Mouse (Mus musculus) inflammation-experienced regulatory T-cells, adult 16 weeks (primary cell): ENCODE results near the gene Gm28230. TPM values are rescaled to one million over a fixed set of nuclear protein-coding genes. Genes with fewer than 3 reads are reported as not detected.

Experiments
- polyA plus RNA-seq: library from polyadenylated mRNA; unstranded; fragments of 100-300 nt; shearing (Covaris generic); gene quantifications from one replicate; pipeline ENCODE4 v1.2.1, GENCODE M21; 2017

The Gm28230 gene
- not detected for polyA plus RNA-seq

DNA sequence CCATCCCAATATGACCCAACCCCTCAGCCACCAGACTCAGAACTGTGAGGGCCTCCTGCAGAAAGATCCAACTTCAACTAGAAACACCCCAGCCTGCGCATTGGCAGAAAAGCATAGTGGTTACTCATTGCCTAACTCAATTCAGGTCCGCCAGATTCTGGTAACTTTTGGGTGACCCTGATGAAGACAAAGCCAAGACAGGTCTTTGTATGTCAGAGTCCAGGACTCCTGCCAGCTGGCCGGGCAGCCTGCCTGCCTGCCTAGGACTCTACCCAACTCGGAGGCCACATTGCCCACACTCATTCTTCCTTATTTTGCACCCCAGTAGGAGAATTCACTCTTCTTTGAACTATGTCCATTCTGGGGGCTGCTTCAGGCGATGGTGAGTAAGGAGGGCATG is at the start of gene Gm28230:
Gene Gm28230 (plus strand): TSS at position 178 of the 400 bp plus-strand sequence.

DNA sequence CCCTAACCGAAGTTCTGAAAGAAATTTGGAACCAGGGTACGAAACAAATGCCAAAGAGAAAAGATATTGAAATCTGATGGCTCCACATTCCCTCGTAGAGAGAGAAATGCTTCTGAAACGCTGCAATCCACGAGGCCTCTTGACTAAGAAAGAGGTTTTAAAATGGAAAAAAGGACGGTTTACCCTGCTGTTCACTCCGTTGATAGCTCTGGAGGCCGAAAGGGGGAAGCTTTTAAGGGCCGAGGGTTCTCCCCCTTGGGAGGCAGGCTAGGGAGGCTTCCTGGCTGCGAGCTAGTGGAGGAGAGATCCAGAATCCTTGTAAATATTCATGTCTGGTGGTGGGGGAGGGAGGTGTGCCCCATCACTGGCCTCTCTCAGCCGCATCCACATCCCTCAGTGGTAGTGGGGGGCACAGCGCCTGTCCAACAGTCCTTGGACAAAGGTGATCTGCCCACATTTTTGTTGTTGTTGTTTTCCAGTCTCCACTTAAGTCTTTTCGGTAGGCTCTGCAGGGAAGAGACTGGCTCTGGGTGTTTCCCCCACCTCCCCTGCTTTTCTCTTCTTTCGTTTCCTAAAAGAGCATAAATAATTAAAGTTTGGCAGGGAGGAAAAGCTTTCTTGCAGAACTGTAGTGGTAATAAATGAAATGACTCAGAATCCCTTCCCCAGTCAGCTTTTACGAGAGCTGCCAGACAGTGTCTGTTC is 47.5 kb upstream of the Gm28230 start, which contains the start of gene Hoxd11:
Gene Hoxd11 (plus strand): TSS at position 667 of the 705 bp plus-strand sequence.

DNA sequence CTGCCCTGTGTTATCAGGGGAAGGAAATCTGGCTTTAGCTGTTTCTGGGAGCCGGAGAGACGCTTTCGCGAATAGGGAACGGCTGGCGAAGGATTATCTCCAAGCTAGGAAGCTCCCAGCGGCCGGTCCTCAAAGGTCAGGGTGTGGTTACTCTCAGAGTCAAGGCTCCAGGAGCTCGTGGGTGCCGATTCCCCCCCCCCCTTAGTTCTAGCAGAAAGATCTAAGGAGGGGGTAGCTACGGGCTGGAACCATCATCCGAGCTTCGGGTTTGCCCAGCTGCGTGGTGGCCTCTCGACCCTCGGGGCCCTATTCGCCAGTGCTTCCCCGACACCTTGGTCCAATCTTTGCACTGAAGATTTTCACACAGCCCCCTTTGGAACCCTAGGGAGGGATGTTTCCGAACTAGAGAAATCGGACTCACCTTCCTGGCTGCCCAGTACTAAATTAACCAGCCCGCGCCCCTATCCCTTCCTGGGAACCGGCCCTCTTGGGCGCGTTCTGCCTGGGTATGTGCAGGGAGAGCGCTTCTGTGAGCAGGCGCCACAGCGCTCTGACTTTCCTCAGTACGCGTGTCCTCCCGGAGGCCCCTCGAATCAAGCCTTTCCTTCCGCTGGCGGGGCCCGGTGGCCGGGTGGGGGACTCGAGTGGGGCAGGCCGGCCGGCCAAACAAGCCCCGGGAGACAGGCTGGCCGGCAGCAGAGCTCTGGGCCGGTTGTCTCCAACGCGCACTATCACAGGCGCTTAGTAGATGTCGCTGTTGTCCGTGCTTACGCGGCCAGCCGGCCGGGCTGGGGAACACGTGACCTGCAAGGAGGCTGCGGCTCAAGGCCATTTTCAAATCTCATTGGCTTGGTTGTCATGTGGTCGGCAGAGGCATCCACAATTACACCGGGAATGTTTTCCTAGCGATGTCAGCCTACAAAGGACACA is 35.2 kb upstream of the Gm28230 start, which contains the start of gene Hoxd10:
Gene Hoxd10 (plus strand): TSS at position 903 of the 930 bp plus-strand sequence.

DNA sequence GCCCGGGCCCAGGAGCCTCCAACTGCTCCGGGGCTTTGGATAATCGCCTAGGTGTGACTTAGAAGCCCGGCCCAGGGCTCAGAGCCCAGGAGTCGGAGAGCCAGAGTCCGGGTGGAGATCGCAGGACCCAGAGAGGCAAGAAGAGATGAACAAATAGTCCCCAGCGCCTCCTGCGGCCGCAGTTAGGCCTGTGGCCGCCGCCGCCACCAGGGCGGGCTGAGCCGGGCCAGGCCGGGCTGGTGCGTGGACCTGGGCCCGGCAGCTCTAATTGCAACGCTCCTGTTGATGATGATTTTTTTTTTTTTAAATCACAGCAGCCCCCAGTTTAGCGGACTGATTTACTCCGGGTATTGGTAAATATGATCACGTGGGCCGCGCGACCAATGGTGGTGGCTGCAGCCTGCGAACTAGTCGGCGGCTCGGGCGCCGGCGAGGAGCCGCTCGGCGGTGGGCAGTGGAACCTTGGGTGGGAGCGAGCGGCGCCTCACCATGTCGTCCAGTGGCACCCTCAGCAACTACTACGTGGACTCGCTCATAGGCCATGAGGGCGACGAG is 28.9 kb upstream of the Gm28230 start, which contains the start of gene Hoxd9:
Gene Hoxd9 (plus strand): TSS at position 161 of the 555 bp plus-strand sequence.

DNA sequence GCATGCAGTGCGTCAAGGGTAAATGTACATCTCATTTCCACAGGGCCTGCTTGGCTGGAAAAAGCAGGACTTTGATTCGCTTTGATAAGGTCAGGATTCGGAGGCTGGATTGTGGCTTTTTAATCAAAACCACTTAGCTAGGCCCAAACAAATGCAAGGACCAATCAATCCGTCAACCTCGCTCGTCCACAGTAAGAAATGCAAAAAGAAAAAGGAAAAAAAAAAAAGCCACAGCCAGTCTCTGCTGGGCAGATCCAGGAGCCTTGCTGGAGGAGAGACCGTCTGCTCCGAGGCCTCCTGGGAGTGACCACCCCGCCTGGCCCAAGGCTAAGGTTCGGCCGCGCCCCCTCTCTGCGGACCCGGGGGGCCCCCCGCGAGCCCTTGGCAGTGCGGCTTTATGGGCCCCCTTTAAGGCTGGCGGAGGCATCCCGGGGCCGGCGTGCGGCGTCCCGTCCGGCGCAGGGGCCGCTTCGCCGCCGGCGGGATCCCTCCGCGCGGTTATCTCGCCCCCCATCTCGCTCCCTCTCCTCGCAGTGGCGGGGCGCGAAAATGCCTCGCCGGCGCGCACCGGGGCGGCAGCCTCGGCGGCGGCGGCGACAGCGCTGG is 22.0 kb upstream of the Gm28230 start, which contains the start of gene Hoxd8:
Gene Hoxd8 (plus strand): TSS at position 223 of the 606 bp plus-strand sequence.

DNA sequence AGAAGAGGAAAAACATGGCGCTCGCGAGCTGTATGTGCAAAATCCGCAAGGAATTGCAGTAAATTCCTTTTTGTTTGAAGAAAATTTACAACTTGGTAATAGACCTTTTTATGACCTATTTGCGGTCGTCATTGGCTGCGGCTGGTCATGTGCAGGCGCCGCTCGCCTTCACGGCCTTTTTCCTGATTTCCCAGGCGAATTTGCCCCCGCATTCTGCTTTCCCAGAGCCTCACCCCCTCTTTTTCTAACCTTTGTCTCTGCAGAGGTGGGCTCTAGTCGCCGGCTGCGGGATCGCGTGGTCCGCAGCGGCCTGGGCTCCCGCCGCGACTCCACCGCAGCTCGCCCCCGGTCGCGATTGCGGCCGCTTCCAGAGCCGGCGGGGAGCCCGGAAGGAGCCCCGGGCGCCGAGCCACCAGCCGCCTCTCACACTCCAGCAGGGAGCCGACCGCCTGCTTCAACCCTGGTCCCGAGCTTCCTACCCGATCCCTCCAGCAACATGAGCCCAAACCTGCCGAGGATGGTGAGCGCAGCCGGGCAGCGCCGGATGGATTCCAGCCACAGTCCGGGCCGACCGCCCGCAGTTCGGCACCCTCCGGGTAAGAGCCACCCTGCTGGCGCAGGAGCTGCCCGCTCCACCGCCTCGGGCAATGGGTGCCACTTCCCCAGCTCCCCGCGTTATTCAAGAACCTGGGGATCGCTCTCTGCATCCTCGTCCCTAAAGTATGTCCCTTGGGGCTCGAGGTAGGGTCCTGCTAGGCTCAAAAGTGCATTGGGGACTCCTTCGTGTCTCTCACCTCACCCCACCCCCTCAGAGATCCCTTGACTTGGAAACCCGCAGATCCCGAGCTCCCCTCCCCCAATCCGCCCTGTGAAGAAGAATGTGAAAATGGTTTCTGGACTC is 14.6 kb upstream of the Gm28230 start, which contains the start of the genes Hoxd3 and Hoxd4:
Gene Hoxd3 (plus strand): TSS at position 207 of the 901 bp plus-strand sequence.
Gene Hoxd4 (plus strand): TSS at position 209 of the 901 bp plus-strand sequence.

DNA sequence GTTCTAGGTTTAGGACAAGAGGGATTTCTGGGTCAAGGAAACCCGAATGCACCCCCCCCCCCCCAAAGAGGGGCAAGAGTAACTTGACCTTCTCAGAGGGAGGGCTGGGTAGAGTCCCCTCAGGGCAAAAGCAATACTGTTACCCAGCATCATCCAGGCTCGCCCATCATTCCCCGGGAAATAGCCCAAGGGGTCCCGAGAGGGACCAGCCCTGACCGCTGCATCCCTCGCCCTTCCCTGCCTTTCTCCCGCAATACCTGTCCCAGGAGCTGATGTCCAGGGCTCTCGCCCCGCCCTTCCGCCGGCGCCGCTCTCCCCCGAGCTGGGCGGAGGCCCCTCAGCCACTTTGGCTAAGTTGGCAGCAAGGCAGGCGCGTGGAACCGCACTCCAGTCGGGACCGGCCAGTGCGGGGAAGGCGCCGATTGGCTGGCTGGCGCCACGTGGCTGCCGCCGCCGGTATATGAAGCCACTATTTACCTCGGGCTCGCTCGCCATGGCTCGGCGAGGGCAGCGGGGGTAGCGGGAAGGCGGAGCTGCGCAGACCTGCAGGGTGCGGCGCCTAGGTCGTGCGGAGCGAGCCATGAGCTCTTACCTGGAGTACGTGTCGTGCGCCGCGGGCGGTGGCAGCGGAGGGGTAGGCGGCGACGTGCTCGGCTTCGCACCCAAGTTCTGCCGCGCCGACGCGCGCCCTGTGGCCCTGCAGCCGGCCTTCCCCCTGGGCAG is 36.2 kb downstream of the Gm28230 start, which contains the start of gene Hoxd1:
Gene Hoxd1 (plus strand): TSS at position 459 of the 723 bp plus-strand sequence.

Other genes starting within 250 kb of the Gm28230 start
- 22.2 TPM for gene Lnpk, start 147.3 kb upstream of the Gm28230 start, polyA plus RNA-seq
- gene Evx2, start 67.2 kb upstream of the Gm28230 start, polyA plus RNA-seq: not detected
- gene Hoxd13, start 58.4 kb upstream of the Gm28230 start, polyA plus RNA-seq: not detected
- not detected for gene Hoxd12, start 51.7 kb upstream of the Gm28230 start, polyA plus RNA-seq
- gene Hoxd11, start 47.2 kb upstream of the Gm28230 start, polyA plus RNA-seq: not detected
- not detected for gene Hoxd10, start 34.8 kb upstream of the Gm28230 start, polyA plus RNA-seq
- not detected for gene Hoxd9, start 29.0 kb upstream of the Gm28230 start, polyA plus RNA-seq
- not detected for gene Hoxd8, start 22.1 kb upstream of the Gm28230 start, polyA plus RNA-seq
- not detected for gene Hoxd3, start 14.8 kb upstream of the Gm28230 start, polyA plus RNA-seq
- not detected for gene Hoxd4, start 14.8 kb upstream of the Gm28230 start, polyA plus RNA-seq
- gene Hoxd1, start 36.3 kb downstream of the Gm28230 start, polyA plus RNA-seq: not detected
- gene Mtx2, start 99.1 kb downstream of the Gm28230 start, polyA plus RNA-seq: 21.3 TPM